9 mouse cellular contexts compared by ENCODE assay signal in the genomic region with DNA sequence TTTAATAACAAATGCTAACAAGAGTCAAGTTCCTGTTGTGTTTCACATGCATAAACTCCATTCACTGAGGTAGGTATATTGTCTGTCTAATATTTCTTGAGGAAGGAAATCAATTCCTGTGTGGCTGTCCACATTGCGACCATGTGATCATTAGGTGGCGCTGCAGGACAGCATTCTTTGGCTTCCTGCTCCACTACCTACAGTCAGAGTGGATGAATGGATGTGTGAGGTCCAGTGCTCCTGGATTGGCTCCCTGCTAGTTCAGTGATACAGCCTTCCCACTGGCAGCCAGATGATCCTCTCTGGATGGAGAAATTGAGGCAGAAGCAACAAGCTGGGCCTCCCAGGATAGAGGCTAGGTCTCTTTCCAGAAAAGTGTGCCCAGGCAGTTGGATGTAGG. TPM values are rescaled to one million over a fixed set of nuclear protein-coding genes. Genes with fewer than 3 reads are reported as not detected.
DNase-seq lines count a peak whose midpoint lies in the region; ATAC-seq and TF ChIP-seq lines count a peak whose summit lies in the region.
"Had no signal": no experiment of that assay in that cellular context is flagged by ENCODE, and none has a peak within 500 bp of the region (broad histone marks: within the 10 kb centered on the region; RNA-seq: fewer than 3 reads in every experiment).

No protein-coding gene starts in this region.

- WGBS in heart, adult 2 months = 0% methylated on average over 2 of the region's 2 CpGs
- 0% methylated on average over 2 of the region's 2 CpGs for WGBS in heart, embryonic 16.5 days

- TF ChIP-seq POLR2A in heart, adult 2 months (IDR thresholded peaks at IDR 0.05; ENCODE audit: insufficient read depth, low read depth, low read length) = no peak

- H3K4me2 ChIP-seq in heart, embryonic 16.5 days (ENCODE audit: low read depth, low read length) = no peak overlapping the region
- H3K4me2 ChIP-seq: lung, embryonic 15.5 days had no signal

- peaks cover 9% of the 10 kb centered on the region; the same call in 1 of the 2 replicates for H3K9me3 ChIP-seq in heart, embryonic 16.5 days (replicated peaks; ENCODE audit: control insufficient read depth, low read length)
- H3K9me3 ChIP-seq: lung, embryonic 15.5 days had no signal

- peak; percentile 61 for DNase-seq in heart, adult 2 months
- DNase-seq in heart, postnatal 25 days (ENCODE audit: low spot score) = no peak
- peak; percentile 75 for DNase-seq in adrenal gland, adult 2 months
- peak; percentile 66 for DNase-seq in embryo, embryonic 9.5 days (ENCODE audit: extremely low spot score)
- DNase-seq in layer of hippocampus, adult 9-11 months = peak; percentile 75
- DNase-seq in right cerebral cortex, postnatal 36 days (ENCODE audit: low spot score in 2 of 2) = peak; percentile 76 to 77

- H3K27ac ChIP-seq in heart, adult 2 months = no peak overlapping the region
- H3K27ac ChIP-seq in heart, embryonic 16.5 days (ENCODE audit: low read length) = no peak overlapping the region
- H3K27ac ChIP-seq: lung, embryonic 15.5 days had no signal

- TF ChIP-seq CTCF in heart, adult 2 months (IDR thresholded peaks at IDR 0.05) = peak; percentile 90

- intact Hi-C loops in heart, adult 2 months (cut with DNase I) = loop anchor here (1.0 to 10.0 kb wide), 4 partner anchors 438 to 679 kb away; partner anchors contain the start of gene Adsl
- intact Hi-C loops in heart, postnatal 25 days (cut with DNase I) = loop anchor here (2.0 to 5.0 kb wide), 3 partner anchors 429 to 536 kb away; no protein-coding TSS in a partner anchor

- H3K4me1 ChIP-seq in heart, adult 2 months (ENCODE audit: control insufficient read depth, insufficient read depth, low read length) = no peaks in the 10 kb centered on the region; the same call in 1 of the 2 replicates
- H3K4me1 ChIP-seq in heart, embryonic 16.5 days (ENCODE audit: control insufficient read depth, insufficient read depth, low read length) = peaks cover 14% of the 10 kb centered on the region

- no peak overlapping the region for H3K4me3 ChIP-seq in heart, adult 2 months
- no peak overlapping the region for H3K4me3 ChIP-seq in heart, embryonic 16.5 days (ENCODE audit: low read length)
- H3K4me3 ChIP-seq: lung, embryonic 15.5 days had no signal

- TF ChIP-seq EP300 in heart, adult 2 months (IDR thresholded peaks at IDR 0.05; ENCODE audit: insufficient read depth, low read depth, low read length) = peak; percentile 76; the same call in 1 of the 2 replicates

- no peaks in the 10 kb centered on the region for H3K27me3 ChIP-seq in heart, adult 2 months (ENCODE audit: control insufficient read depth, insufficient read depth, low read length)
- H3K27me3 ChIP-seq in heart, embryonic 16.5 days (ENCODE audit: control insufficient read depth, insufficient read depth, low read length) = no peaks in the 10 kb centered on the region
- H3K27me3 ChIP-seq: lung, embryonic 15.5 days had no signal

- no peaks in the 10 kb centered on the region for H3K36me3 ChIP-seq in heart, adult 2 months (ENCODE audit: control insufficient read depth, insufficient read depth, low read length)
- no peaks in the 10 kb centered on the region for H3K36me3 ChIP-seq in heart, embryonic 16.5 days (ENCODE audit: control insufficient read depth, insufficient read depth)
- H3K36me3 ChIP-seq: lung, embryonic 15.5 days had no signal

- H3K79me2 ChIP-seq in heart, adult 2 months (replicated peaks; ENCODE audit: control insufficient read depth, insufficient read depth, low read length) = no peaks in the 10 kb centered on the region

- peak; percentile 53; the same call in 1 of the 2 replicates for ATAC-seq in heart, embryonic 16.5 days (replicated peaks; ENCODE audit: extremely low read depth, insufficient read depth, low FRiP score)
- ATAC-seq in megakaryocyte progenitor cell, adult 5-6 weeks (replicated peaks; ENCODE audit: poor library complexity) = peak; percentile 71

- H3K9ac ChIP-seq in heart, adult 2 months (ENCODE audit: low read depth, low read length) = no peak overlapping the region
- no peak overlapping the region for H3K9ac ChIP-seq in heart, embryonic 16.5 days (ENCODE audit: low read length)
- H3K9ac ChIP-seq: lung, embryonic 15.5 days had no signal

RNA-seq across cellular contexts. Expression of gene Rps19bp1, which starts 2.2 kb away (rescaled TPM):
- total RNA-seq in heart, adult 2 months (2021) = 10 to 100 TPM; 15.6 to 16.4 TPM
- 12.2 and 12.7 TPM in 2 replicates for polyA plus RNA-seq in heart, adult 2 months (2012; rRNA removed)
- total RNA-seq in heart, postnatal 25 days (2021) = 10 to 100 TPM; 15.5 to 15.9 TPM
- 10 to 100 TPM; 41.8 to 45.8 TPM for total RNA-seq in adrenal gland, adult 2 months (2021)
- polyA plus RNA-seq in adrenal gland, adult 2 months (2012; rRNA removed) = 20.0 and 21.3 TPM in 2 replicates
- polyA plus RNA-seq in heart, embryonic 16.5 days (2015; fragmentation: Nextera tagmentation; extraction: Ambion mirVana) = 35.3 and 35.7 TPM in 2 replicates
- 65.0 and 68.9 TPM in 2 replicates for total RNA-seq in megakaryocyte progenitor cell, adult 5-6 weeks (2015)
- 19.5 and 43.8 TPM in 2 replicates for total RNA-seq in megakaryocyte progenitor cell, adult 5-6 weeks (2017)

RNA-seq across cellular contexts. Expression of gene Atf4, which starts 11.3 kb away (rescaled TPM):
- 10 to 100 TPM; 69.6 to 78.5 TPM for total RNA-seq in heart, adult 2 months (2021)
- polyA plus RNA-seq in heart, adult 2 months (2012; rRNA removed) = 65.6 and 108 TPM in 2 replicates
- 10 to 100 TPM; 58.3 to 81.7 TPM for total RNA-seq in heart, postnatal 25 days (2021)
- 100 to 1,000 TPM; 144 to 366 TPM for total RNA-seq in adrenal gland, adult 2 months (2021)
- polyA plus RNA-seq in adrenal gland, adult 2 months (2012; rRNA removed) = 159 and 166 TPM in 2 replicates
- 81.8 and 84.6 TPM in 2 replicates for polyA plus RNA-seq in heart, embryonic 16.5 days (2015; fragmentation: Nextera tagmentation; extraction: Ambion mirVana)
- 218 and 306 TPM in 2 replicates for total RNA-seq in megakaryocyte progenitor cell, adult 5-6 weeks (2015)
- total RNA-seq in megakaryocyte progenitor cell, adult 5-6 weeks (2017) = 305 and 370 TPM in 2 replicates

RNA-seq across cellular contexts. Expression of gene Cacna1i, which starts 20.8 kb away (rescaled TPM):
- under 1 TPM; 0.09 to 0.34 TPM for total RNA-seq in heart, adult 2 months (2021)
- polyA plus RNA-seq in heart, adult 2 months (2012; rRNA removed) = 0.12 and 0.21 TPM in 2 replicates
- under 1 TPM in 1 of 2 experiments, not detected in 1; 0.36 TPM for total RNA-seq in heart, postnatal 25 days (2021)
- total RNA-seq in adrenal gland, adult 2 months (2021) = 1 to 10 TPM in 1 of 2 experiments, under 1 TPM in 1; 0.46 to 1.1 TPM
- 0.81 and 0.85 TPM in 2 replicates for polyA plus RNA-seq in adrenal gland, adult 2 months (2012; rRNA removed)
- polyA plus RNA-seq in heart, embryonic 16.5 days (2015; fragmentation: Nextera tagmentation; extraction: Ambion mirVana) = 0.02 TPM in 1 of 2 replicates, not detected in the other
- not detected in 2 replicates for total RNA-seq in megakaryocyte progenitor cell, adult 5-6 weeks (2015)
- not detected in 2 replicates for total RNA-seq in megakaryocyte progenitor cell, adult 5-6 weeks (2017)
- polyA plus RNA-seq: lung, embryonic 15.5 days had no signal

RNA-seq across cellular contexts. Expression of gene AC140267.1, which starts 30.6 kb away (rescaled TPM):
- total RNA-seq in heart, adult 2 months (2021) = 10 to 100 TPM; 10.3 to 29.5 TPM
- polyA plus RNA-seq in heart, adult 2 months (2012; rRNA removed) = not detected in 2 replicates
- total RNA-seq in heart, postnatal 25 days (2021) = 10 to 100 TPM; 16.1 to 21.0 TPM
- total RNA-seq in adrenal gland, adult 2 months (2021) = 10 to 100 TPM in 1 of 2 experiments, 1 to 10 TPM in 1; 6.8 to 20.2 TPM
- not detected in 2 replicates for polyA plus RNA-seq in adrenal gland, adult 2 months (2012; rRNA removed)
- 3.4 TPM in 1 of 2 replicates, not detected in the other for polyA plus RNA-seq in heart, embryonic 16.5 days (2015; fragmentation: Nextera tagmentation; extraction: Ambion mirVana)
- 1.6 and 8.0 TPM in 2 replicates for total RNA-seq in megakaryocyte progenitor cell, adult 5-6 weeks (2015)
- total RNA-seq in megakaryocyte progenitor cell, adult 5-6 weeks (2017) = not detected in 2 replicates
- polyA plus RNA-seq: lung, embryonic 15.5 days had no signal

RNA-seq across cellular contexts. Expression of gene Mief1, which starts 32.5 kb away (rescaled TPM):
- 10 to 100 TPM; 27.0 to 29.5 TPM for total RNA-seq in heart, adult 2 months (2021)
- polyA plus RNA-seq in heart, adult 2 months (2012; rRNA removed) = 12.2 and 17.3 TPM in 2 replicates
- 10 to 100 TPM; 29.2 to 32.3 TPM for total RNA-seq in heart, postnatal 25 days (2021)
- total RNA-seq in adrenal gland, adult 2 months (2021) = 10 to 100 TPM; 38.7 to 47.7 TPM
- 17.1 and 17.8 TPM in 2 replicates for polyA plus RNA-seq in adrenal gland, adult 2 months (2012; rRNA removed)
- 26.1 and 30.0 TPM in 2 replicates for polyA plus RNA-seq in heart, embryonic 16.5 days (2015; fragmentation: Nextera tagmentation; extraction: Ambion mirVana)
- 18.0 and 18.2 TPM in 2 replicates for total RNA-seq in megakaryocyte progenitor cell, adult 5-6 weeks (2015)
- total RNA-seq in megakaryocyte progenitor cell, adult 5-6 weeks (2017) = 21.4 and 25.7 TPM in 2 replicates
